ENCODE assay signal across 19 mouse cellular contexts in the genomic region with DNA sequence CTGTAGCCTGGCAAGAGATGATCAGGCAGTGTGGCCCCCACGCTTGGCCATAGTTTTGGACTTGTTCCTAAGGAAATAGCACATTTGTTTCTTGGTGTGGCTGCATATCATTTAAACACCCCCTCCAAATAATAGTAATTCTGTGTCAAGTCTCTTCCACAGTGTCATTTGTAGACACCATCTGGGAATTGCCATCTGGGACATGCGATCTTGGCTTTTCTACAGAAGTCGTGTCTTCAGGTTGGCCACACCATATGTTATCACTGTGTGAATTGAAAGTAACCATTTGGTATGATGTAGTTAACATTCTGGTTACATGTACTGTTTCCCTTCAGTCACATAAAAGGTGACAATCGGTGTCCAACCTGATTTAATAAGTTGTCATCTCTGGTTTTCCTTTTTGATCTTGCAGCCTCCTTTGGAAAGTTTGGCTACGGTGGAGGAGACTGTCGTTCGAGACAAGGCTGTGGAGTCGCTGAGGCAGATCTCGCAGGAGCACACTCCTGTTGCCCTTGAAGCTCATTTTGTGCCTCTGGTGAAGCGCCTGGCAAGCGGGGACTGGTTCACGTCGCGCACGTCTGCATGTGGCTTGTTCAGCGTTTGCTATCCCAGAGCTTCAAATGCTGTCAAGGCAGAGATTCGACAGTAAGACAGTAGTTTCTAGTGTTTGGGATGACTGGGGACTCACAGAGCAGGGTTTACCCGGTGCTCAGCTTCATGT. TPM values are rescaled to one million over a fixed set of nuclear protein-coding genes. Genes with fewer than 3 reads are reported as not detected.
A peak's percentile ranks its signal among the peaks of the same experiment; 100 is the strongest.
DNase-seq lines count a peak whose midpoint lies in the region; TF ChIP-seq lines count a peak whose summit lies in the region.
"Had no signal": no experiment of that assay in that cellular context is flagged by ENCODE, and none has a peak within 500 bp of the region (broad histone marks: within the 10 kb centered on the region; RNA-seq: fewer than 3 reads in every experiment).

No protein-coding gene starts in this region.

- H3K4me1 ChIP-seq in heart, adult 2 months (ENCODE audit: control insufficient read depth, insufficient read depth, low read length): peaks cover 1% of the 10 kb centered on the region; the same call in 1 of the 2 replicates

- TF ChIP-seq POLR2A in heart, adult 2 months (IDR thresholded peaks at IDR 0.05; ENCODE audit: insufficient read depth, low read depth, low read length): no peak

- WGBS in heart, adult 2 months: 90% methylated on average over 18 of the region's 18 CpGs

- peak; percentile 8 for DNase-seq in gastrocnemius, adult 2 months
- no peak for DNase-seq in gastrocnemius, postnatal 14 days
- peak; percentile 70 for DNase-seq in cerebellum, adult 11 months
- DNase-seq in cerebellum, adult 9-11 months: peak; percentile 86
- peak; percentile 55 to 56 for DNase-seq in layer of hippocampus, adult 2 months (ENCODE audit: low spot score in 2 of 2)
- DNase-seq in adipocyte (ENCODE audit: low spot score): no peak
- DNase-seq in heart, adult 2 months: no peak
- no peak for DNase-seq in gastrocnemius, adult 18-20 months (ENCODE audit: low spot score)
- DNase-seq: B cell, adult 2 months; heart, postnatal 14 days; kidney, postnatal 4 days; lung, adult 2 months; right cerebral cortex, postnatal 25 days; thymus, adult 18-20 months; thymus, postnatal 4 days had no signal

- H3K4me3 ChIP-seq in gastrocnemius, adult 2 months: no peak overlapping the region
- no peak overlapping the region for H3K4me3 ChIP-seq in layer of hippocampus, adult 2 months
- no peak overlapping the region for H3K4me3 ChIP-seq in heart, adult 2 months
- H3K4me3 ChIP-seq: embryonic facial prominence, embryonic 13.5 days; heart, embryonic 12.5 days; hindbrain, embryonic 15.5 days; kidney, embryonic 15.5 days had no signal

- no peak overlapping the region for H3K27ac ChIP-seq in gastrocnemius, adult 2 months
- no peak overlapping the region for H3K27ac ChIP-seq in layer of hippocampus, adult 2 months
- no peak overlapping the region for H3K27ac ChIP-seq in heart, adult 2 months
- H3K27ac ChIP-seq: embryonic facial prominence, embryonic 13.5 days; hindbrain, embryonic 15.5 days; kidney, embryonic 15.5 days had no signal

- H3K79me2 ChIP-seq in heart, adult 2 months (replicated peaks; ENCODE audit: control insufficient read depth, insufficient read depth, low read length): no peaks in the 10 kb centered on the region

- TF ChIP-seq CTCF in gastrocnemius, adult 2 months (IDR thresholded peaks at IDR 0.05): no peak
- TF ChIP-seq CTCF in layer of hippocampus, adult 2 months (conservative IDR thresholded peaks at IDR 0.05): no peak
- TF ChIP-seq CTCF in heart, adult 2 months (IDR thresholded peaks at IDR 0.05): no peak

- no peak overlapping the region for H3K9ac ChIP-seq in heart, adult 2 months (ENCODE audit: low read depth, low read length)
- H3K9ac ChIP-seq: embryonic facial prominence, embryonic 13.5 days; heart, embryonic 12.5 days; hindbrain, embryonic 15.5 days; kidney, embryonic 15.5 days had no signal

- intact Hi-C loops in gastrocnemius, adult 2 months (cut with DNase I): no loop called here
- intact Hi-C loops in gastrocnemius, postnatal 14 days (cut with DNase I; ENCODE audit: low total_unique reads): no loop called here
- intact Hi-C loops in heart, adult 2 months (cut with DNase I): no loop called here

- no peak for TF ChIP-seq EP300 in heart, adult 2 months (IDR thresholded peaks at IDR 0.05; ENCODE audit: insufficient read depth, low read depth, low read length)

- H3K27me3 ChIP-seq in heart, adult 2 months (ENCODE audit: control insufficient read depth, insufficient read depth, low read length): no peaks in the 10 kb centered on the region
- H3K27me3 ChIP-seq: embryonic facial prominence, embryonic 13.5 days; heart, embryonic 12.5 days; hindbrain, embryonic 15.5 days; kidney, embryonic 15.5 days had no signal

- peaks cover 5% of the 10 kb centered on the region; the same call in 1 of the 2 replicates for H3K36me3 ChIP-seq in heart, adult 2 months (ENCODE audit: control insufficient read depth, insufficient read depth, low read length)

RNA-seq across cellular contexts. Expression of a gene that starts 16.2 kb away (rescaled TPM):
- total RNA-seq in gastrocnemius, adult 2 months (2021): 1 to 10 TPM; 5.9 to 7.6 TPM
- total RNA-seq in gastrocnemius, postnatal 14 days (2021): 1 to 10 TPM; 5.5 to 5.8 TPM
- 10 to 100 TPM; 14.9 to 18.1 TPM for total RNA-seq in layer of hippocampus, adult 2 months (2021)
- 10 to 100 TPM; 10.3 to 10.8 TPM for total RNA-seq in heart, adult 2 months (2021)
- 5.4 and 7.1 TPM in 2 replicates for polyA plus RNA-seq in heart, adult 2 months (2012; rRNA removed)
- 1 to 10 TPM; 4.3 to 5.4 TPM for total RNA-seq in gastrocnemius, adult 18-20 months (2021)

Comparison
In these comparisons a context has a peak if more than half of its experiments do, and no peak if none do; other contexts are left out.
1. DNase-seq: peak in gastrocnemius, adult 2 months (single experiment), cerebellum, adult 11 months (single experiment), cerebellum, adult 9-11 months (single experiment) and layer of hippocampus, adult 2 months (2 of 2); none in gastrocnemius, postnatal 14 days (single experiment), adipocyte (single experiment), heart, adult 2 months (0 of 2) and gastrocnemius, adult 18-20 months (single experiment).